ENCODE assay signal across 28 mouse cellular contexts in genomic region chr12:45977691-45978414, GRCm38 (mm10).
DNase-seq lines count a peak whose midpoint lies in the region; ATAC-seq and TF ChIP-seq lines count a peak whose summit lies in the region.
"Had no signal": no experiment of that assay in that cellular context is flagged by ENCODE, and none has a peak within 500 bp of the region (broad histone marks: within the 10 kb centered on the region; RNA-seq: fewer than 3 reads in every experiment).

No protein-coding gene starts in this region.

- H3K4me3 ChIP-seq in midbrain, embryonic 11.5 days (ENCODE audit: low read depth, low read length), result no peak overlapping the region
- no peak overlapping the region for H3K4me3 ChIP-seq in midbrain, embryonic 16.5 days (ENCODE audit: low read depth, low read length)
- H3K4me3 ChIP-seq in MEL (ENCODE audit: control insufficient read depth in 1 of 2, insufficient read depth in 1 of 2, low read depth in 2 of 2, low read length in 2 of 2), result no peak overlapping the region
- H3K4me3 ChIP-seq in intestine, embryonic 15.5 days (replicated peaks), result no peak overlapping the region
- H3K4me3 ChIP-seq: embryonic facial prominence, embryonic 13.5 days; forebrain, embryonic 10.5 days; forebrain, embryonic 13.5 days; heart, embryonic 12.5 days; heart, embryonic 15.5 days; hindbrain, embryonic 10.5 days; hindbrain, embryonic 13.5 days had no signal

- no peak overlapping the region for H3K4me2 ChIP-seq in midbrain, embryonic 11.5 days
- H3K4me2 ChIP-seq in midbrain, embryonic 16.5 days (ENCODE audit: low read length), result no peak overlapping the region
- H3K4me2 ChIP-seq in intestine, embryonic 15.5 days (replicated peaks), result no peak overlapping the region
- H3K4me2 ChIP-seq: embryonic facial prominence, embryonic 13.5 days; forebrain, embryonic 13.5 days; heart, embryonic 12.5 days; heart, embryonic 15.5 days; hindbrain, embryonic 13.5 days had no signal

- H3K4me1 ChIP-seq in midbrain, embryonic 11.5 days (ENCODE audit: control insufficient read depth, insufficient read depth, low read length), result no peaks in the 10 kb centered on the region
- H3K4me1 ChIP-seq in midbrain, embryonic 16.5 days (ENCODE audit: control insufficient read depth, insufficient read depth, low read length), result no peaks in the 10 kb centered on the region; the same call in 1 of the 2 replicates
- no peaks in the 10 kb centered on the region for H3K4me1 ChIP-seq in MEL (ENCODE audit: control insufficient read depth in 1 of 2, insufficient read depth in 2 of 2, low read length in 2 of 2)
- no peaks in the 10 kb centered on the region for H3K4me1 ChIP-seq in intestine, embryonic 15.5 days (replicated peaks)
- H3K4me1 ChIP-seq: embryonic facial prominence, embryonic 13.5 days; forebrain, embryonic 13.5 days; heart, embryonic 12.5 days; heart, embryonic 15.5 days; hindbrain, embryonic 10.5 days; hindbrain, embryonic 13.5 days had no signal

- DNase-seq in frontal cortex, postnatal 36 days (ENCODE audit: low spot score in 2 of 2), result no peak
- DNase-seq in midbrain, embryonic 11.5 days (ENCODE audit: low spot score, missing footprints), result peak; percentile 80
- peak; percentile 3 for DNase-seq in MEL (ENCODE audit: low read depth, low spot score)
- DNase-seq in neural tube, embryonic 10.5 days (ENCODE audit: extremely low spot score, low spot score), result no peak
- DNase-seq: adrenal gland, adult 2 months; adrenal gland, postnatal 14 days; B cell, adult 2 months; cerebellum, adult 11-12 months; cerebellum, adult 8-10 months; cerebellum, postnatal 14 days; gastrocnemius, postnatal 25 days; heart, adult 18-20 months; heart, postnatal 10 days; heart, postnatal 36 days had no signal

- H3K9ac ChIP-seq in midbrain, embryonic 11.5 days (ENCODE audit: low read length), result no peak overlapping the region
- no peak overlapping the region for H3K9ac ChIP-seq in midbrain, embryonic 16.5 days (ENCODE audit: low read depth, low read length)
- no peak overlapping the region for H3K9ac ChIP-seq in MEL (ENCODE audit: control insufficient read depth, low read depth, low read length, poor library complexity, severe bottlenecking)
- H3K9ac ChIP-seq in intestine, embryonic 15.5 days, result no peak overlapping the region
- H3K9ac ChIP-seq: embryonic facial prominence, embryonic 13.5 days; forebrain, embryonic 13.5 days; heart, embryonic 12.5 days; heart, embryonic 15.5 days; hindbrain, embryonic 13.5 days had no signal

- TF ChIP-seq RAD21 in MEL (IDR thresholded peaks at IDR 0.05; ENCODE audit: low read depth, low read length), result no peak

- H3K27ac ChIP-seq in midbrain, embryonic 11.5 days (ENCODE audit: low read depth, low read length), result no peak overlapping the region
- H3K27ac ChIP-seq in midbrain, embryonic 16.5 days (ENCODE audit: low read length), result no peak overlapping the region
- no peak overlapping the region for H3K27ac ChIP-seq in MEL (ENCODE audit: control insufficient read depth, low read depth, low read length)
- no peak overlapping the region for H3K27ac ChIP-seq in intestine, embryonic 15.5 days
- H3K27ac ChIP-seq: embryonic facial prominence, embryonic 13.5 days; forebrain, embryonic 10.5 days; forebrain, embryonic 13.5 days; heart, embryonic 15.5 days; hindbrain, embryonic 10.5 days; hindbrain, embryonic 13.5 days had no signal

- peak; percentile 67; the same call in 1 of the 2 replicates for ATAC-seq in frontal cortex, adult (ENCODE audit: low TSS enrichment)
- no peak for ATAC-seq in midbrain, embryonic 11.5 days (ENCODE audit: low FRiP score)
- no peak for ATAC-seq in midbrain, embryonic 16.5 days
- ATAC-seq in intestine, embryonic 15.5 days, result peak; percentile 96
- ATAC-seq: forebrain, embryonic 13.5 days; forebrain, embryonic 16.5 days; hindbrain, embryonic 16.5 days had no signal

- H3K79me2 ChIP-seq in MEL (ENCODE audit: control insufficient read depth, insufficient read depth, low read length, poor library complexity), result no peaks in the 10 kb centered on the region

- H3K27me3 ChIP-seq in midbrain, embryonic 11.5 days (ENCODE audit: control insufficient read depth, insufficient read depth, low read length), result no peaks in the 10 kb centered on the region
- H3K27me3 ChIP-seq in midbrain, embryonic 16.5 days (ENCODE audit: control insufficient read depth, insufficient read depth, low read depth, low read length), result no peaks in the 10 kb centered on the region
- H3K27me3 ChIP-seq in MEL (ENCODE audit: control insufficient read depth in 1 of 2, insufficient read depth in 2 of 2, low read length in 2 of 2), result no peaks in the 10 kb centered on the region
- no peaks in the 10 kb centered on the region for H3K27me3 ChIP-seq in intestine, embryonic 15.5 days (replicated peaks)
- H3K27me3 ChIP-seq: CH12.LX; embryonic facial prominence, embryonic 13.5 days; forebrain, embryonic 13.5 days; heart, embryonic 12.5 days; heart, embryonic 15.5 days; hindbrain, embryonic 13.5 days had no signal

- no peak for TF ChIP-seq POLR2A in MEL (IDR thresholded peaks at IDR 0.05; ENCODE audit: control insufficient read depth in 1 of 2, insufficient read depth in 1 of 2, low read depth in 1 of 2, low read length in 2 of 2, poor library complexity in 1 of 2)

- H3K9me3 ChIP-seq in midbrain, embryonic 11.5 days (ENCODE audit: control insufficient read depth, low read length), result no peaks in the 10 kb centered on the region
- no peaks in the 10 kb centered on the region for H3K9me3 ChIP-seq in midbrain, embryonic 16.5 days (replicated peaks; ENCODE audit: control insufficient read depth, low read length, poor library complexity, severe bottlenecking)
- no peaks in the 10 kb centered on the region for H3K9me3 ChIP-seq in MEL (replicated peaks; ENCODE audit: insufficient read depth, low read length)
- H3K9me3 ChIP-seq in intestine, embryonic 15.5 days, result no peaks in the 10 kb centered on the region
- H3K9me3 ChIP-seq: embryonic facial prominence, embryonic 13.5 days; forebrain, embryonic 10.5 days; forebrain, embryonic 13.5 days; G1E; heart, embryonic 12.5 days; heart, embryonic 15.5 days; hindbrain, embryonic 10.5 days; hindbrain, embryonic 13.5 days had no signal

- TF ChIP-seq EP300 in MEL (IDR thresholded peaks at IDR 0.05; ENCODE audit: low read depth in 1 of 2, low read length in 2 of 2), result no peak

- no peaks in the 10 kb centered on the region for H3K36me3 ChIP-seq in midbrain, embryonic 11.5 days (ENCODE audit: control insufficient read depth, insufficient read depth, low read length)
- no peaks in the 10 kb centered on the region for H3K36me3 ChIP-seq in midbrain, embryonic 16.5 days (ENCODE audit: control insufficient read depth, insufficient read depth, low read length)
- no peaks in the 10 kb centered on the region for H3K36me3 ChIP-seq in MEL (ENCODE audit: control insufficient read depth in 1 of 2, insufficient read depth in 2 of 2, low read length in 2 of 2)
- H3K36me3 ChIP-seq in intestine, embryonic 15.5 days, result no peaks in the 10 kb centered on the region
- H3K36me3 ChIP-seq: embryonic facial prominence, embryonic 13.5 days; forebrain, embryonic 10.5 days; G1E; heart, embryonic 12.5 days; heart, embryonic 15.5 days; hindbrain, embryonic 10.5 days; hindbrain, embryonic 13.5 days had no signal

- no peak for TF ChIP-seq CTCF in MEL (IDR thresholded peaks at IDR 0.05 in 2 of 3, conservative IDR thresholded peaks at IDR 0.05 in 1 of 3; ENCODE audit: control insufficient read depth in 1 of 3, insufficient read depth in 1 of 3, low read depth in 2 of 3, low read length in 3 of 3, poor library complexity in 1 of 3, severe bottlenecking in 1 of 3)

TF ChIP-seq in MEL, 35 proteins besides CTCF, POLR2A, EP300 and RAD21:
- TF ChIP-seq TBP (IDR thresholded peaks at IDR 0.05; ENCODE audit: low read depth, low read length), result no peak
- no peak for TF ChIP-seq POLR2AphosphoS5 (IDR thresholded peaks at IDR 0.05; ENCODE audit: borderline replicate concordance, low read depth, low read length)
- TF ChIP-seq CHD2 (IDR thresholded peaks at IDR 0.05; ENCODE audit: low read length), result no peak
- no peak for TF ChIP-seq TAL1 (IDR thresholded peaks at IDR 0.05; ENCODE audit: low read length)
- no peak for TF ChIP-seq MXI1 (IDR thresholded peaks at IDR 0.05; ENCODE audit: low read depth, low read length)
- no peak for TF ChIP-seq GATA1 (IDR thresholded peaks at IDR 0.05; ENCODE audit: low read depth, low read length)
- no peak for TF ChIP-seq GABPA (IDR thresholded peaks at IDR 0.05; ENCODE audit: low read depth, low read length)
- no peak for TF ChIP-seq BHLHE40 (IDR thresholded peaks at IDR 0.05; ENCODE audit: borderline replicate concordance, low read depth, low read length)
- TF ChIP-seq ELF1 (IDR thresholded peaks at IDR 0.05; ENCODE audit: low read depth, low read length), result no peak
- no peak for TF ChIP-seq MEF2A (IDR thresholded peaks at IDR 0.05; ENCODE audit: extremely low read depth, insufficient replicate concordance, low read depth, low read length, poor library complexity, severe bottlenecking)
- TF ChIP-seq CHD1 (IDR thresholded peaks at IDR 0.05; ENCODE audit: low read depth, low read length), result no peak
- no peak for TF ChIP-seq HCFC1 (IDR thresholded peaks at IDR 0.05; ENCODE audit: low read depth, low read length)
- no peak for TF ChIP-seq MYC (IDR thresholded peaks at IDR 0.05; ENCODE audit: low read depth, low read length)
- TF ChIP-seq NRF1 (IDR thresholded peaks at IDR 0.05; ENCODE audit: insufficient read depth, low read depth, low read length, poor library complexity, severe bottlenecking), result no peak
- no peak for TF ChIP-seq MAFK (IDR thresholded peaks at IDR 0.05; ENCODE audit: borderline replicate concordance, low read depth, low read length)
- no peak for TF ChIP-seq E2F4 (IDR thresholded peaks at IDR 0.05; ENCODE audit: borderline replicate concordance, low read depth, low read length)
- TF ChIP-seq USF2 (IDR thresholded peaks at IDR 0.05; ENCODE audit: borderline replicate concordance in 1 of 2, insufficient read depth in 1 of 2, low read depth in 1 of 2, low read length in 2 of 2), result no peak
- TF ChIP-seq TCF12 (IDR thresholded peaks at IDR 0.05; ENCODE audit: low read depth, low read length), result no peak
- no peak for TF ChIP-seq SIN3A (IDR thresholded peaks at IDR 0.05; ENCODE audit: low read length)
- no peak for TF ChIP-seq ZMIZ1 (IDR thresholded peaks at IDR 0.05; ENCODE audit: low read depth, low read length)

Comparison
In these comparisons a context has a peak if more than half of its experiments do, and no peak if none do; other contexts are left out.
1. ATAC-seq: peak in frontal cortex, adult (single experiment) and intestine, embryonic 15.5 days (single experiment); none in midbrain, embryonic 11.5 days (single experiment) and midbrain, embryonic 16.5 days (single experiment).
2. DNase-seq: peak in midbrain, embryonic 11.5 days (single experiment) and MEL (single experiment); none in frontal cortex, postnatal 36 days (0 of 2) and neural tube, embryonic 10.5 days (single experiment).